Mouse (Mus musculus) heart, adult 2 months (tissue): ENCODE data around the gene Map7d1.

ENCODE experiments used
- CTCF ChIP-seq: fragments of 200-600 bp; IDR thresholded peaks from 2 replicates; pipeline ENCODE4 v1.8.1; 2022; ENCODE audit warnings: antibody characterized with exemption, mild to moderate bottlenecking, moderate library complexity
- EP300 ChIP-seq: fragments of 200-500 bp; IDR thresholded peaks from 2 replicates; pipeline ENCODE4 v1.6.1; 2011; ENCODE audit warnings: low read depth, low read length, control low read depth; ENCODE audit not compliant: insufficient read depth
- POLR2A ChIP-seq: fragments of 200-500 bp; IDR thresholded peaks from 2 replicates; pipeline ENCODE4 v1.6.1; 2011; ENCODE audit warnings: mild to moderate bottlenecking, low read depth, low read length, control low read depth; ENCODE audit not compliant: insufficient read depth

GRCm38 (mm10) chr4:126194916-126195315 is 61.2 kb downstream of the Map7d1 start:
- TF ChIP-seq POLR2A (no peak), CTCF (no peak), EP300 (no peak)
